Mouse (Mus musculus) liver, embryonic 15.5 days (tissue): Measurements from ENCODE around the gene Rps8. TPM values are rescaled to one million over a fixed set of nuclear protein-coding genes. Genes with fewer than 3 reads are reported as not detected.

Source experiments
- ATAC-seq: fragments of 200-750 bp; cut with Nextera tagmentation; 2 replicates; pipeline ENCODE4 v1.8.0; 2017; ENCODE audit warnings: moderate number of reproducible peaks, mild to moderate bottlenecking, moderate library complexity; ENCODE audit not compliant: insufficient read depth
- H3K27ac ChIP-seq: fragments of 300-500 bp; sonication (generic); replicated peaks from 2 replicates; pipeline ENCODE4 v1.5.1; 2015; ENCODE audit warnings: mild to moderate bottlenecking, inconsistent platforms
- H3K27me3 ChIP-seq: fragments of 300-500 bp; sonication (generic); 2 replicates; pipeline ENCODE4 v1.6.1; 2015; ENCODE audit warnings: mild to moderate bottlenecking, inconsistent platforms
- H3K36me3 ChIP-seq: fragments of 300-500 bp; sonication (generic); replicated peaks from 2 replicates; pipeline ENCODE4 v1.6.1; 2015; ENCODE audit warnings: moderate library complexity, mild to moderate bottlenecking, inconsistent platforms
- H3K4me1 ChIP-seq: fragments of 300-500 bp; sonication (generic); replicated peaks from 2 replicates; pipeline ENCODE4 v1.6.1; 2015; ENCODE audit warnings: inconsistent platforms
- H3K4me2 ChIP-seq: fragments of 300-500 bp; sonication (generic); 2 replicates; pipeline ENCODE4 v1.6.1; 2015; ENCODE audit warnings: moderate library complexity, mild to moderate bottlenecking, inconsistent platforms
- H3K4me3 ChIP-seq: fragments of 300-500 bp; sonication (generic); replicated peaks from 2 replicates; pipeline ENCODE4 v1.5.1; 2015; ENCODE audit warnings: mild to moderate bottlenecking, inconsistent platforms
- H3K9ac ChIP-seq: fragments of 300-500 bp; sonication (generic); 2 replicates; pipeline ENCODE4 v1.6.1; 2015; ENCODE audit warnings: moderate library complexity, mild to moderate bottlenecking, inconsistent platforms
- H3K9me3 ChIP-seq: fragments of 300-500 bp; sonication (generic); replicated peaks from 2 replicates; pipeline ENCODE4 v1.6.1; 2016; ENCODE audit warnings: inconsistent platforms
- WGBS: fragments of 180-500 bp; shearing (Covaris S2); methylation state at CpG from one replicate; pipeline ENCODE4 v1.1.7; 2015; ENCODE audit warnings: mixed read lengths; ENCODE audit not compliant: insufficient replicate concordance; 5-methylcytosine and 5-hydroxymethylcytosine counted together
- microRNA-seq: library from miRNA; unstranded; fragments of <30 nt; microRNA quantifications from one replicate; pipeline ENCODE4, GENCODE M21; 2016
- polyA plus RNA-seq: library from polyadenylated mRNA; unstranded; fragments of >200 nt; fragmentation: Nextera tagmentation; extraction: Ambion mirVana; gene quantifications from 2 replicates; pipeline ENCODE4 v1.2.1, GENCODE M21; 2015

Rps8 gene
- polyA plus RNA-seq, 1 experiment from 2014 or later, result 611 TPM

GRCm38 (mm10) chr4:117110985-117111384 lies 45.1 kb downstream of the Rps8 start:
- Histone ChIP-seq H3K9ac (no peak overlapping the region), H3K4me2 (no peak overlapping the region), H3K9me3 (no peaks in the 10 kb centered on the region), H3K4me1 (no peaks in the 10 kb centered on the region), H3K4me3 (no peak overlapping the region), H3K27ac (no peak overlapping the region), H3K36me3 (no peaks in the 10 kb centered on the region), H3K27me3 (no peaks in the 10 kb centered on the region)
- no peak for ATAC-seq
- WGBS, result 70% methylated on average over 11 of the region's 11 CpGs

- H3K27ac ChIP-seq, result no peak overlapping the region
- no peaks in the 10 kb centered on the region for H3K27me3 ChIP-seq
- no peak overlapping the region for H3K4me2 ChIP-seq
- H3K36me3 ChIP-seq, result no peaks in the 10 kb centered on the region
- 86% methylated on average over 13 of the region's 13 CpGs for WGBS
- no peak overlapping the region for H3K9ac ChIP-seq
- no peaks in the 10 kb centered on the region for H3K9me3 ChIP-seq
- no peak overlapping the region for H3K4me3 ChIP-seq
- ATAC-seq, result no peak
- H3K4me1 ChIP-seq, result no peaks in the 10 kb centered on the region
Measured at GRCm38 (mm10) chr4:117110249-117110648, 45.8 kb downstream of the Rps8 start.

GRCm38 (mm10) chr4:117109330-117109729 lies 46.7 kb downstream of the Rps8 start:
- no peak for ATAC-seq
- 87% methylated on average over 25 of the region's 25 CpGs for whole genome bisulfite sequencing
- H3K27ac ChIP-seq, result no peak overlapping the region
- H3K9ac ChIP-seq, result no peak overlapping the region
- no peaks in the 10 kb centered on the region for H3K4me1 ChIP-seq
- no peaks in the 10 kb centered on the region for H3K36me3 ChIP-seq
- no peaks in the 10 kb centered on the region; the same call in 1 of the 2 replicates for H3K27me3 ChIP-seq
- no peak overlapping the region for H3K4me2 ChIP-seq
- no peaks in the 10 kb centered on the region for H3K9me3 ChIP-seq
- no peak overlapping the region for H3K4me3 ChIP-seq

- Histone ChIP-seq H3K27ac (no peak overlapping the region), H3K4me2 (no peak overlapping the region), H3K9ac (no peak overlapping the region), H3K4me3 (no peak overlapping the region), H3K36me3 (no peaks in the 10 kb centered on the region), H3K4me1 (no peaks in the 10 kb centered on the region), H3K27me3 (no peaks in the 10 kb centered on the region; the same call in 1 of the 2 replicates), H3K9me3 (no peaks in the 10 kb centered on the region)
- WGBS, result 78% methylated on average over 6 of the region's 6 CpGs
- no peak for ATAC-seq
Measured at GRCm38 (mm10) chr4:117108524-117108849, 47.6 kb downstream of the Rps8 start.

DNA sequence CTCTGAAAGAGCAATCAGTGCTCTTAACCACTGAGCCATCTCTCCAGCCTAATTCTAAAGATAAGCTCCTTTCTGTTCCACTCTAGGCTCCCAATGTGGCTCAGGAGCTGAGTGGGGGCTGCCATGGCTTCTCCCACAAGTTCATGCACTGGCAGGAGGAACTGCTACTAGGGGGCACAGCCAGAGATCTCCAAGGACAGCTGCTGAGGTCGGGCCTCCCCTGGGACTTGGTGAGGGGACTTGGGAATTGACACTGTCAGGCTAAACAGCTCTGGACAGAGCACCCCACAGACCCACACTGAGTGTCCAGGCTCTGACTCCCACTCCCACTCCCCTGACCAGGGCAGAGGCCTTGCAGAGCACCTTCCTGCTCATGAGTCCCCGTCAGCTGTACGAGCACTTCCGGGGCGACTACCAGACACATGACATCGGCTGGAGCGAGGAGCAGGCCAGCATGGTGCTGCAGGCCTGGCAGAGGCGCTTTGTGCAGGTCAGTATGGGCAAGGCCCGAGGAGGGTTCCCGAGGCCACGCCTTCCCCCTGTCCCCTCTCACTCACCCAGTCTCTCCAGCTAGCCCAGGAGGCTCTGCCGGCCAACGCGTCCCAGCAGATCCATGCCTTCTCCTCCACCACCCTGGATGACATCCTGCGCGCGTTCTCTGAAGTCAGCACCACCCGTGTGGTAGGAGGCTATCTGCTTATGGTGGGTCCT lies 48.1 kb downstream of the Rps8 start:
- no peak overlapping the region for H3K27ac ChIP-seq
- H3K4me1 ChIP-seq, result no peaks in the 10 kb centered on the region
- no peak overlapping the region for H3K4me2 ChIP-seq
- H3K27me3 ChIP-seq, result no peaks in the 10 kb centered on the region; the same call in 1 of the 2 replicates
- H3K9ac ChIP-seq, result no peak overlapping the region
- ATAC-seq, result no peak
- H3K36me3 ChIP-seq, result no peaks in the 10 kb centered on the region
- 80% methylated on average over 18 of the region's 18 CpGs for WGBS
- H3K9me3 ChIP-seq, result no peaks in the 10 kb centered on the region
- H3K4me3 ChIP-seq, result no peak overlapping the region

GRCm38 (mm10) chr4:117105127-117105526 lies 50.9 kb downstream of the Rps8 start:
- Histone ChIP-seq H3K4me1 (no peaks in the 10 kb centered on the region), H3K4me2 (no peak overlapping the region), H3K4me3 (no peak overlapping the region), H3K36me3 (no peaks in the 10 kb centered on the region), H3K27ac (no peak overlapping the region), H3K9me3 (no peaks in the 10 kb centered on the region), H3K27me3 (no peaks in the 10 kb centered on the region; the same call in 1 of the 2 replicates), H3K9ac (no peak overlapping the region)
- no peak for ATAC-seq
- 72% methylated on average over 10 of the region's 10 CpGs for WGBS

- no peak for ATAC-seq
- 59% methylated on average over 10 of the region's 10 CpGs for WGBS
- Histone ChIP-seq H3K9me3 (no peaks in the 10 kb centered on the region), H3K4me2 (no peak overlapping the region), H3K36me3 (no peaks in the 10 kb centered on the region), H3K4me3 (no peak overlapping the region), H3K27me3 (no peaks in the 10 kb centered on the region; the same call in 1 of the 2 replicates), H3K9ac (no peak overlapping the region), H3K4me1 (no peaks in the 10 kb centered on the region), H3K27ac (no peak overlapping the region)
Measured at GRCm38 (mm10) chr4:117104672-117105071, 51.4 kb downstream of the Rps8 start.

Small RNA genes within 50 kb of the gene (microRNA-seq; reads per million reads assigned to microRNA genes)
- not detected for gene Gm22398

Other genes starting within 250 kb of the Rps8 start
- 579 and 584 TPM in 2 replicates for gene Urod, start 161.8 kb downstream of the Rps8 start, polyA plus RNA-seq
- gene Hectd3, start 160.9 kb downstream of the Rps8 start, polyA plus RNA-seq, result 8.1 and 8.3 TPM in 2 replicates
- gene Eif2b3, start 136.8 kb downstream of the Rps8 start, polyA plus RNA-seq, result 22.9 and 23.3 TPM in 2 replicates
- gene Ptch2, start 60.2 kb downstream of the Rps8 start, polyA plus RNA-seq, result 0.56 and 0.66 TPM in 2 replicates
- gene Btbd19, start 30.5 kb downstream of the Rps8 start, polyA plus RNA-seq, result 2.9 and 3.2 TPM in 2 replicates
- gene Tctex1d4, start 29.4 kb downstream of the Rps8 start, polyA plus RNA-seq, result 0.12 TPM in 1 of 2 replicates, not detected in the other
- gene Plk3, start 22.3 kb downstream of the Rps8 start, polyA plus RNA-seq, result 2.5 and 3.2 TPM in 2 replicates
- 27.5 and 29.8 TPM in 2 replicates for gene Kif2c, start 26.4 kb upstream of the Rps8 start, polyA plus RNA-seq
- 6.7 and 9.9 TPM in 2 replicates for gene Tmem53, start 95.7 kb upstream of the Rps8 start, polyA plus RNA-seq
- gene Armh1, start 95.9 kb upstream of the Rps8 start, polyA plus RNA-seq, result 0.12 TPM in 1 of 2 replicates, not detected in the other